Mouse (Mus musculus) gastrocnemius, adult 18-20 months (tissue): ENCODE results near the gene Zbtb12. TPM values are rescaled to one million over a fixed set of nuclear protein-coding genes. Genes with fewer than 3 reads are reported as not detected.

Experiments used
- DNase-seq: peaks from one replicate; pipeline ENCODE4 v3.0.0; 2021; ENCODE audit warnings: low spot score
- total RNA-seq, 2 experiments: library from RNA; stranded (reverse); gene quantifications; 2 replicates each; pipeline ENCODE4 v1.2.3; 2021

Gene Zbtb12
- total RNA-seq, 2 experiments from 2014 or later: 5.9 to 6.9 TPM

- no peak for DNase-seq
Measured at GRCm38 (mm10) chr17:34865981-34866380, 13.3 kb upstream of the Zbtb12 start.

- no peak for DNase-seq
Measured at GRCm38 (mm10) chr17:34874321-34874720, 5.0 kb upstream of the Zbtb12 start.

GRCm38 (mm10) chr17:34881166-34881565, 1.9 kb downstream of the Zbtb12 start:
- no peak for DNase-seq

- no peak for DNase-seq
Measured at GRCm38 (mm10) chr17:34881683-34882310, 2.5 kb downstream of the Zbtb12 start, which contains the start of gene Gm20547. Gm20547 (minus strand) TSS chr17:34882042.

GRCm38 (mm10) chr17:34883332-34883731, 4.0 kb downstream of the Zbtb12 start:
- DNase-seq: no peak

GRCm38 (mm10) chr17:34884704-34885103, 5.4 kb downstream of the Zbtb12 start:
- no peak for DNase-seq

- no peak for DNase-seq
Measured at GRCm38 (mm10) chr17:34885615-34886014, 6.3 kb downstream of the Zbtb12 start.

GRCm38 (mm10) chr17:34887942-34888341, 8.7 kb downstream of the Zbtb12 start:
- DNase-seq: no peak

GRCm38 (mm10) chr17:34890074-34890743, 10.9 kb downstream of the Zbtb12 start:
- no peak for DNase-seq

GRCm38 (mm10) chr17:34891377-34891776, 12.1 kb downstream of the Zbtb12 start:
- no peak for DNase-seq

GRCm38 (mm10) chr17:34893072-34893824, 14.0 kb downstream of the Zbtb12 start:
- DNase-seq: no peak

- DNase-seq: peak; percentile 94
Measured at GRCm38 (mm10) chr17:34894074-34894597, 14.9 kb downstream of the Zbtb12 start.

- DNase-seq: peak; percentile 43
Measured at GRCm38 (mm10) chr17:34894801-34895530, 15.7 kb downstream of the Zbtb12 start.

- DNase-seq: no peak
Measured at GRCm38 (mm10) chr17:34895724-34896123, 16.4 kb downstream of the Zbtb12 start.

- DNase-seq: no peak
Measured at GRCm38 (mm10) chr17:34896366-34896765, 17.1 kb downstream of the Zbtb12 start.

GRCm38 (mm10) chr17:34897373-34898159, 18.3 kb downstream of the Zbtb12 start:
- no peak for DNase-seq

- DNase-seq: peak; percentile 82
Measured at GRCm38 (mm10) chr17:34898160-34898586, 18.9 kb downstream of the Zbtb12 start, which contains the start of the genes C2 and Ehmt2. C2 (minus strand) TSS chr17:34898265. Ehmt2 (plus strand) TSS chr17:34898469.

- DNase-seq: no peak
Measured at GRCm38 (mm10) chr17:34898706-34899052, 19.4 kb downstream of the Zbtb12 start.

- no peak for DNase-seq
Measured at GRCm38 (mm10) chr17:34899053-34899889, 20.0 kb downstream of the Zbtb12 start.

- DNase-seq: no peak
Measured at GRCm38 (mm10) chr17:34899890-34900243, 20.6 kb downstream of the Zbtb12 start.
